Mouse (Mus musculus) forebrain, embryonic 16.5 days (tissue): Measurements from ENCODE around the gene Aff1. TPM values are rescaled to one million over a fixed set of nuclear protein-coding genes. Genes with fewer than 3 reads are reported as not detected.
A peak's percentile ranks its signal among the peaks of the same experiment; 100 is the strongest.

Experiments
- ATAC-seq: fragments of 200-750 bp; cut with Nextera tagmentation; 2 replicates; pipeline ENCODE4 v1.8.0; 2017; ENCODE audit warnings: mild to moderate bottlenecking, moderate library complexity
- H3K27ac ChIP-seq: fragments of 300-500 bp; sonication (generic); 2 replicates; pipeline ENCODE4 v1.5.1; 2014; ENCODE audit warnings: low read length, control low read depth
- H3K27me3 ChIP-seq: fragments of 300-500 bp; sonication (generic); replicated peaks from 2 replicates; pipeline ENCODE4 v1.6.1; 2014; ENCODE audit warnings: low read length; ENCODE audit not compliant: control insufficient read depth, insufficient read depth
- H3K36me3 ChIP-seq: fragments of 300-500 bp; sonication (generic); 2 replicates; pipeline ENCODE4 v1.6.1; 2014; ENCODE audit not compliant: control insufficient read depth, insufficient read depth
- H3K4me1 ChIP-seq: fragments of 300-500 bp; sonication (generic); replicated peaks from 2 replicates; pipeline ENCODE4 v1.6.1; 2014; ENCODE audit warnings: low read length; ENCODE audit not compliant: control insufficient read depth, insufficient read depth
- H3K4me2 ChIP-seq: fragments of 300-500 bp; sonication (generic); 2 replicates; pipeline ENCODE4 v1.6.1; 2014; ENCODE audit warnings: mild to moderate bottlenecking, low read length, control low read depth
- H3K4me3 ChIP-seq: fragments of 300-500 bp; sonication (generic); replicated peaks from 2 replicates; pipeline ENCODE4 v1.5.1; 2014; ENCODE audit warnings: mild to moderate bottlenecking, low read length, control low read depth
- H3K9ac ChIP-seq: fragments of 300-500 bp; sonication (generic); replicated peaks from 2 replicates; pipeline ENCODE4 v1.6.1; 2014; ENCODE audit warnings: low read depth, low read length, control low read depth
- H3K9me3 ChIP-seq: fragments of 300-500 bp; sonication (generic); 2 replicates; pipeline ENCODE4 v1.6.1; 2016; ENCODE audit warnings: low read length; ENCODE audit not compliant: control insufficient read depth
- WGBS: fragments of 180-500 bp; shearing (Covaris S2); extraction: QIAGEN DNeasy Blood & Tissue Kit; methylation state at CpG from one replicate; pipeline ENCODE4 v1.1.7; 2014; 5-methylcytosine and 5-hydroxymethylcytosine counted together
- polyA plus RNA-seq: library from polyadenylated mRNA; unstranded; fragments of >200 nt; fragmentation: Nextera tagmentation; extraction: Ambion mirVana; gene quantifications from 2 replicates; pipeline ENCODE4 v1.2.1, GENCODE M21; 2015

The Aff1 gene
- polyA plus RNA-seq, 1 experiment from 2014 or later, result 1.5 TPM

DNA sequence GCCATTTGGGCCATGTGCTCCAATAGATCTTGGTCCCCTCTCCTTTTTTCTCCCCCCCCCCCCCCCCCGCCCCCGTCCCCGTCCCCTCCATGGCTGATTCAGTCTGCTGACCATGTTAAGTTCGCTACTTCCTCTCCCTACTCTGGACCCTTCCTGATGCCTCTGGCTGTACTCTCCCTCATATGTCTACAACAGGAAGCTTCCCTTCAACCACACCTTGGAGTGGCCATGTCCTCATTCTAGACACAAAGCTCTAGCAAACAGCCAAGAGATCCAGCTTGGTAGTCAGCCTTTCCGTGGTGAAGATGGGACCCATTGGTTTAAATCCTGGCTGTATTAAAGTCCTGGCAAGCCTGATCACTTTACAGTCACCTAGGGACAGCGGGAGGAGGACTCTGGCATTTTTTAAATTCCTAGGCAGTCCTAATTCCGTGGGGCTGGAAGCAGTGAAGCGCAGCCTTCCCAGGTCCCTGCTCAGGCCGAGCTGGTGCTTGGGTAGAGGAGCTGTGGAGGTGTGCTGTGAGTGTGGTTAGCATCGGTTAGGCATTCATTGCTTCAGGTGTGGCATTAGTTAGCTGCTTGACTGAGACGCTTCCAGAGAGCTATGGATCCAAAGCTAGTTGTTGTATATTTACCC lies 144.1 kb downstream of the Aff1 start:
- no peak overlapping the region for H3K4me3 ChIP-seq
- H3K27ac ChIP-seq, result no peak overlapping the region
- no peak overlapping the region for H3K4me2 ChIP-seq
- no peaks in the 10 kb centered on the region for H3K36me3 ChIP-seq
- no peak for ATAC-seq
- H3K9me3 ChIP-seq, result no peaks in the 10 kb centered on the region
- H3K27me3 ChIP-seq, result no peaks in the 10 kb centered on the region
- 72% methylated on average over 10 of the region's 11 CpGs for WGBS
- H3K9ac ChIP-seq, result no peak overlapping the region
- peaks cover 6% of the 10 kb centered on the region for H3K4me1 ChIP-seq

DNA sequence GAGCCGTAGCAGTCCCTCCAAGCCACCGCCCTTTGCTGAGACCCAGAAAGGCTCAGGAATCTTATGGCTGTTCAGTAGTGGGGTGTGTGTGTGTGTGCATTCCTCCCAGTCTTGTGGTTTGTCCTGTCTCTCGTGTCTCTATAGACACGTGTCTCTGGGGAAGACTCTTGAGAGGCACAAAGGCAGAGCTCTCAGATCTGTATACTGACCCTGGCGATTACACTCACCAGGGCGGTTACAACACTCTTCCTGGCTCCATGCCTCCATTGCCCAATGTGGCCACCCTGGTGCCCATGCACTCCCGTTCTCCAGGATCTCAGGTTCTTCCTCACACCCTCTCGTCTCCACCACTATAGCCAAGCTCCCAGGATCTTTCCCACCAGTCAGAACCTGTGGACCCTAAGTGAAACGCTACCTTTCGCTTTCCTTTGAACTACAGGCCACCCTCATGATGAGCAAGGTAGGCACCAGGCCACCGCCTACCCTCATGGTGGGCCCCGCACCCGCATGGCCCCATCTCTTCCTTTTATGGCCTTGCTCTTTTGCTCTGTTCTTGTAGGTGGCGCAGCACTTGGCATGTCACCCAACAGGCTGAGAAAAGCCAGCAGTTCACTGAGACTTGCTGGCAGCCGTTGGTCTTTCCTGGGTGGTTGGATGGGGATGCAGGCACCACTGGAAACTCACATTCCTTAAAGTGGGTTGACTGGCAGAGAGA lies 146.5 kb downstream of the Aff1 start:
- Histone ChIP-seq H3K9ac (no peak overlapping the region), H3K4me3 (no peak overlapping the region), H3K4me2 (no peak overlapping the region), H3K9me3 (no peaks in the 10 kb centered on the region), H3K27me3 (no peaks in the 10 kb centered on the region), H3K27ac (no peak overlapping the region), H3K36me3 (no peaks in the 10 kb centered on the region), H3K4me1 (peaks cover 6% of the 10 kb centered on the region)
- 88% methylated on average over 15 of the region's 15 CpGs for WGBS
- ATAC-seq, result no peak

DNA sequence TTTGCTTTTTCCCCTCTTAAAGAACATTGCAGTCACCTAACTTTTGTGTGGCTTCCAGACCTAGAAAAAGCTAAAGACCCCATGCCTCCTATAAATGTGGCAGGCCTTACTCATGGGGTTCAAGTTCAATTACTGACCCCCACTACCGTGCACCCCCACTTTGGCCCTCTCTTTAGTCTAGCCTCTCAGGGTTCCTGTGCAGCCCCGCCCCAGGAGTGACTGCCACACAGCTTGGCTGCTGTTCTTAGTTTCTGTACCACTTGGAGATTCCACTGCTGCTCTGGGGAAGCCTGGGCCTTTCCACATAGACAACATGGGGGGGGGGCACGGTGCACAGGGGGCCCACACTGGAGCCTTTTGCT lies 147.1 kb downstream of the Aff1 start:
- Histone ChIP-seq H3K4me2 (no peak overlapping the region), H3K4me3 (no peak overlapping the region), H3K9ac (no peak overlapping the region), H3K4me1 (peaks cover 6% of the 10 kb centered on the region), H3K27me3 (no peaks in the 10 kb centered on the region), H3K36me3 (no peaks in the 10 kb centered on the region), H3K27ac (no peak overlapping the region), H3K9me3 (no peaks in the 10 kb centered on the region)
- no peak for ATAC-seq
- 70% methylated on average over 3 of the region's 3 CpGs for WGBS

DNA sequence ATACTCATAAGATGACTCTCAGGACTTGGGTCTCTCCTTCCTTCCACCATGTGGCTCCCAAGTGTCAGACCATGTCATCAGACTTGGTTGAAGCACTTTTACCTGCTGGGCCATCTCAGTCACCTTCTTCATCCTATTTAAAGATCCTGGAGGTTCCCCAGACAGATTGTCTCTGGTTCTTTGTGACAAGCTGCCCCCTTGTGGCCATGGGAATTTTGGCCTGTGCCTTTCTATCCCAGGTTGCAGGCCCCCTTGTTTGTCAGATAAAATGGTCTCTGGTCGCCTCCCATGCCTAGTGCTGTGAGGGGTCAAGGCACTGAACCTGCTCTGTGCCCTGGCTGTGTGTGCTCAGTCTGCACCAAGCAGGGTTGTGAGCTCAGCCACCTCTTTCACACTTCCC lies 151.8 kb downstream of the Aff1 start:
- Histone ChIP-seq H3K27me3 (no peaks in the 10 kb centered on the region), H3K4me3 (no peak overlapping the region), H3K4me2 (no peak overlapping the region), H3K9ac (no peak overlapping the region), H3K36me3 (no peaks in the 10 kb centered on the region; the same call in 1 of the 2 replicates), H3K4me1 (peaks cover 14% of the 10 kb centered on the region), H3K9me3 (no peaks in the 10 kb centered on the region), H3K27ac (no peak overlapping the region)
- 39% methylated on average over 1 of the region's 1 CpGs for WGBS
- no peak for ATAC-seq

DNA sequence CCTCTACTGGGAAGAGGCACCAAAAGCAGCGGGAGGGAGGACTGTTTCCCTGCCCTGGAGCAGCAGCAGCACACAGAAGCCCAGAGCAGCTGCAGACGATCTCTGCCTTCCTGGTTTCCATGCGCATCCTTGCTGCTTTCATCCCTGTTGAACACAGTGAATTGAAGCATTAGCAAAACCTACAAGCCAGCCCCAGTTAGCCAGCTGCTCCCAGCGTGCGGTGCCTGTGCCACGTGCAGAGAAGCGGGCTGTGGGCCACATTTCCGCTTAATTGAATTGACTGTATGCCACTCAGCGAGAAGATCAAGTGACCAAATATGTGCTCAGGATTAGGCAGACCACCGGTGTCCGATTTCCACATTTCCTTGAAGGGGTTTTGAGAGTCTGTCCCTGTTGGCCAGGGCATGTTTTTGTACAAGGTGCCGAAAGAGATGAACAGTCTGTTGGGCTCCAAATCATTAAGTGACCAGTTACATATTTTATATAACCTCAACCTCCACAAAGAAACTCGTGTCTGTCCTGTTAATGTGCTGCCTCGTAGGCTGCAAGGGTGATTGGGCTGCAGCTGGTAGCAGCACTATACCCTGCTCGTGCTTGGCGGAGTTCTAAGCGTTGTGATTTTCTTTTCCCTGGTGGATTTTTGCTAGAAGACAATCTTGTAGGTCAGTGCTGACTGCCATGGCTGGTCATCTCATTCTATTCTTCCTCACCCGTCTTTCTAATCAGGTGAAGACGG lies 153.4 kb downstream of the Aff1 start:
- peak; percentile 80 for ATAC-seq
- H3K27me3 ChIP-seq, result no peaks in the 10 kb centered on the region
- no peak overlapping the region for H3K9ac ChIP-seq
- WGBS, result 45% methylated on average over 19 of the region's 19 CpGs
- H3K4me1 ChIP-seq, result peaks cover 14% of the 10 kb centered on the region
- no peaks in the 10 kb centered on the region for H3K9me3 ChIP-seq
- no peak overlapping the region for H3K4me3 ChIP-seq
- H3K36me3 ChIP-seq, result no peaks in the 10 kb centered on the region; the same call in 1 of the 2 replicates
- no peak overlapping the region for H3K4me2 ChIP-seq
- no peak overlapping the region for H3K27ac ChIP-seq

DNA sequence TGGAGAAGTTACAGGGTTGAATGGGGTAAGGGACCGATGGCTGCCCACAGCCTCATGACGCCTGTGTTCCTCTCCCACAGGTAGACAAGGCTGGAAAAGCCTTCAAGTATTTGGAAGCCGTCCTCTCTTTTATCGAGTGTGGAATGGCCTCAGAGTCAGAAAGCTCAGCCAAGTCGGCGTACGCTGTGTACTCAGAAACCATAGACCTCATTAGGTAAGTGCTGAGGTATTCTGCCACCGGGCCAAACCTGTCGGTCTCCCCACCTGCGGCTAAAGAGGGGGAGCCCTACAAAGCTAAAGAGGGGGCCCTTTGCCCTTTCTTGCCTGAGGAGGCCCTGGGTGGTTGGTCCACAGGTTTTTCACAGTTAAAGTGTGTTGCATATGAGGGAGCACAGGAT lies 154.0 kb downstream of the Aff1 start:
- 82% methylated on average over 10 of the region's 10 CpGs for WGBS
- no peak for ATAC-seq

DNA sequence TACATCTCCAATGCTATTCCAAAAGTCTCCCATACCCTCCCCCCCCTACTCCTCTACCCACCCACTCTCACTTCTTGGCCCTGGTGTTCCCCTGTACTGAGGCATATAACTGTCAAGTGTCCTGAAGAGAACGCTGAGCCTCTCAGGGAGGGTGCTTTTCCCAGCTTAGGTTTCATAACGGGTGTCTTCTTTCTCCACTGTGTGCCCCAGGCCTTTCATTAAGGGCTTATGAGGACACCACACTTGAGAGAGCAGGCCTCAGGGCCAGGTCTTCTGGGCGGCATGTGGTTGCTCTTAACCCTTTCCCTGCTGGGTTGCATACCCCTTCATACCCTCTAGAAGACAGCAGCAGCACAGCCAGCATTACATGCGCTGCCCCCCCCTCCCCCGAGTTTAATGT lies 154.4 kb downstream of the Aff1 start:
- Histone ChIP-seq H3K4me3 (no peak overlapping the region), H3K9ac (no peak overlapping the region), H3K27me3 (no peaks in the 10 kb centered on the region), H3K27ac (no peak overlapping the region), H3K4me2 (no peak overlapping the region), H3K4me1 (peaks cover 14% of the 10 kb centered on the region), H3K9me3 (no peaks in the 10 kb centered on the region), H3K36me3 (no peaks in the 10 kb centered on the region; the same call in 1 of the 2 replicates)
- no peak for ATAC-seq
- 56% methylated on average over 5 of the region's 5 CpGs for WGBS

More for the DNA sequence above, 154.0 kb downstream of the Aff1 start:
- no peaks in the 10 kb centered on the region for H3K27me3 ChIP-seq
- no peaks in the 10 kb centered on the region; the same call in 1 of the 2 replicates for H3K36me3 ChIP-seq
- H3K4me2 ChIP-seq, result no peak overlapping the region
- no peak overlapping the region for H3K27ac ChIP-seq
- H3K9me3 ChIP-seq, result no peaks in the 10 kb centered on the region
- no peak overlapping the region for H3K4me3 ChIP-seq
- H3K9ac ChIP-seq, result no peak overlapping the region
- H3K4me1 ChIP-seq, result peaks cover 14% of the 10 kb centered on the region

DNA sequence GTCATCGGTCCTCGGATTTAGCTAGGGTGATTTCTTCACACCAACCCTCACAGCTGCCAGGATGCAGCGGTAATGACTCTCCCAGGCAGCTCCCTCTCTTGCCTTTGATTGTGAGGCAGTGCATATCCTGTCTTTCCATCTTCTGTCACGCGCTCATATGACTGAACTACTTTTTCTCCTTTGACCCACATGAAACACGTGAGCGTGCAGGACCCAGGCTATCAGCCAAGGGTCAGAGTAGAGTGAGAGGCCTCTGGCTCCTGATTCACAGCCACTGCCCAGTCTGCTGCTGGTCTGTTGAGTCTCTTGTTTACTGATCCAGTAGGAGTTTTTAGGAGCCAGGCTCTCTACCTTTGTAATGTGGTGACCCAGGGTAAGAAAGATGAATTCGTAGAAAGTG lies 156.4 kb downstream of the Aff1 start:
- Histone ChIP-seq H3K9ac (no peak overlapping the region), H3K36me3 (no peaks in the 10 kb centered on the region; the same call in 1 of the 2 replicates), H3K27ac (no peak overlapping the region), H3K27me3 (no peaks in the 10 kb centered on the region), H3K4me1 (peaks cover 14% of the 10 kb centered on the region), H3K4me3 (no peak overlapping the region), H3K9me3 (no peaks in the 10 kb centered on the region), H3K4me2 (no peak overlapping the region)
- 94% methylated on average over 8 of the region's 8 CpGs for WGBS
- no peak for ATAC-seq

DNA sequence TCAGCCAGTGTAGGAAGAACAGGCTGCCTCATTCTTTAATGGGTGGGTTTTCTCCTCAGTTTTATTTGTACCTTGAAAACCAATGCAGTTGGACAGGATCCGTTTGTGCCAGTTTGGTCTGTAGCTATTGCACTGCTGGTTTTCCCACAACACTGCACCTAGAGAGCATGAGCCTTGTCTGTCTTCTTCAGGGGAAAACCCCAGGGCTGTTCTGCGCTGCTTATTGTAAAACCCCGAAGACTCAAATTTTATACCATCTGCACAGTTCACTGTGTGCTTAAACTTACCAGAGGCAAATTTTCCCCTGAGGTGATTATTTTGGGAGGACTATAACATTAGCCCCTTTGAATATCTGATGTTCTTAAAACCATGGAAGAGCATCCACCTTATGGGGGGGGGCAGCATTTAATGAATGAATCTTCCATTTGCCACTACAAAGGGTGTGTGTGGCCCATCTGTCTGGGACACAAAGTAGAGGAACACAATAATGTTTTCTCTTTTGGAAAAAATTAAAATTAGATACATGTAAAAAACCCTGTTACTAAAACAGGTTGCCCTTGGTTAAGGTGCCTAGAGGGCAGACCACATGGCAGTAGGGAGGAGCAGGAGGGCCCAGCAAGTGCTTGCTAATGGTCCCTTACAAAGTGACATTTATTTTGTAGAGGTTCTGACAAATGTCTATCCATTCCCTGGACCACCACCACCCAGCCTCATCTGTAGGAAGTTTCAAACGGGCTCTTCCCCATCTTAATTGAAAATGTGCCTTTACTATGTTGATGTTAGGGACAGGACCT lies 160.8 kb downstream of the Aff1 start:
- no peaks in the 10 kb centered on the region for H3K27me3 ChIP-seq
- H3K4me3 ChIP-seq, result no peak overlapping the region
- H3K36me3 ChIP-seq, result no peaks in the 10 kb centered on the region
- H3K27ac ChIP-seq, result no peak overlapping the region
- no peaks in the 10 kb centered on the region for H3K9me3 ChIP-seq
- ATAC-seq, result no peak
- H3K4me2 ChIP-seq, result no peak overlapping the region
- peaks cover 29% of the 10 kb centered on the region for H3K4me1 ChIP-seq
- WGBS, result 84% methylated on average over 4 of the region's 4 CpGs
- H3K9ac ChIP-seq, result no peak overlapping the region
